Mouse (Mus musculus) inflammation-experienced regulatory T-cells (primary cell): ENCODE data around the gene Gstt2. TPM values are rescaled to one million over a fixed set of nuclear protein-coding genes. Genes with fewer than 3 reads are reported as not detected.

Source experiments
- polyA plus RNA-seq, 2 experiments: library from polyadenylated mRNA; unstranded; fragments of 100-300 nt; shearing (Covaris generic); gene quantifications; one replicate each; pipeline ENCODE4 v1.2.1; 2017

The Gstt2 gene
- polyA plus RNA-seq = 10 to 100 TPM; 43.6 to 48.6 TPM

DNA sequence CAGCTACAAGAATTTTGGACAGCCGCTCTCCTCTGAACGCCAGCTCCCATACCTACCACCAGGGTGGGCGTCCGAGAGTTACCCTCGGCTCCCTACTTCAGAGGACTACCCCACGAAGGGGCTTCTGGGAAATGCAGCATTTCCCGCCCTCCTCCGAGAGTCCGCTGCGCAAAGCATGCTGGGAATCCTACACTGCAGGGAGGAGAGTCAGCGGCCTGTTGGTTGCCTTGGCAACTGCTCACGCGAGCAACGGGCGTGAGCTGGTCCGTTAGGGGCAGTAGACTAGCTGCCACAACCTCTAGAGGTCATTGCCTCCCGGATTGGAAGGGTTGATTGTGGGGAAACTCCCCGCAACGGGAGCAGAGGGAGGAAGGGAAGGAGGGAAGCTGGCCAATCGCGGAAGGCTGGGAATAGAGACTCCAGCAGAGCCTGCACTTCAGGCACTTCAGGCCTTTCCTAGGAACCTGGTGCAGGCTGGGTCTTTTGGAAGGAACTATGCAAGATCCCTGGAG, at the start of gene Gstt2:
TSS of gene Gstt2 (minus strand) at position 177 of the 512 bp plus-strand sequence.

DNA sequence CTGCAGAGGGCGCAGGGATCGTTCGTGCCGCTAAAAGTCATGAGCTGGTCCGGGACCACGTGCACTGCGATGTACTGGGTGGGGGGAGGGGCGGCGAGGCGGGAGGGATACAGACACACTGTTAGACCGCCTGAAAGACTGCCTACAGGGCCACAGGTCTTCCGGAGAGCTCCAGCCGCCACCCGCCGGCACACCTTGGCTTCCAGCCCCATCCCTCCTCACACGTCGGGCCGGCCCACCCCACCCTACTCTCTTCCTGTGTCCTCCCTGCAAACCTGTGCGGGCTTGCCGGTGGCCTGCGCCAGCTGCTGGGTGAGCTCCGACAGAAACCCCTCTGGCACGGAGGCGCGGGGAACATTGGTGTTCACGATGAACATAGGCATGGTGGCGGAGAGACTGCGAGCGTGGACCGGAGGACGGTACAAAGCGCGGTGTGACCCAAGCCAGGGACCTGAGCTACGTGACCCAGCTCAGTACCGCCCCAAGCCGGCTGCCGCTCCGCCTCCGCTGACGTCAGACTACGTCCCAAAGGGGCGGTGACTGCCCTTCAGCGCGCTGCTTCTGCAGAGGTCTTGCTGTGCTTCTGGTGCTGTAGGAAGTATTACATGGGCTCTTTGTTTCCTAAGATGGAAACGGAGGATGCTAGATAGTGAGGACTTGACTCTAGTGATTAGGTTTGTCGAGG, 22.7 kb upstream of the Gstt2 start, which contains the start of gene Mif:
TSS of gene Mif (minus strand) at position 455 of the 685 bp plus-strand sequence.

DNA sequence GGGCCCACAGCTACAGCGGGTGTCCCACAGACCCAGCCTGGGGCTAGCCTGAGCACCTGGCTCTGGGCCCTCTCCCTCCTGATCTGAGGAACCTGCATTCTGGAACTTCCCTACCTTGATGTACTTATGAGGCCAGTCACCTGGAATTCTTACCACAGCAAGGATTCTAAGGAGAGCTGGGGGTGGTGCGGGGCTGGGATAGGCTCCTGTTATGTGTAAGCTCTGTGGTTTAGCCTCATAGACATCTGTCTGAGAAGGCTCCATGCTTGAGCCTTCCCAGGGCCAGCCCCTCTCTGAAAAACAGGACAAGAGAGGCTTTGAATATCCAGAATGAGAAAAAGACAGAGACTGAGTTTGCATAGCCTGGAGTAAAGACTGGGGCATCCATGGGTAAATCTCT, 14.8 kb downstream of the Gstt2 start, which contains the start of gene Gstt4:
TSS of gene Gstt4 (minus strand) at position 101 of the 400 bp plus-strand sequence.

DNA sequence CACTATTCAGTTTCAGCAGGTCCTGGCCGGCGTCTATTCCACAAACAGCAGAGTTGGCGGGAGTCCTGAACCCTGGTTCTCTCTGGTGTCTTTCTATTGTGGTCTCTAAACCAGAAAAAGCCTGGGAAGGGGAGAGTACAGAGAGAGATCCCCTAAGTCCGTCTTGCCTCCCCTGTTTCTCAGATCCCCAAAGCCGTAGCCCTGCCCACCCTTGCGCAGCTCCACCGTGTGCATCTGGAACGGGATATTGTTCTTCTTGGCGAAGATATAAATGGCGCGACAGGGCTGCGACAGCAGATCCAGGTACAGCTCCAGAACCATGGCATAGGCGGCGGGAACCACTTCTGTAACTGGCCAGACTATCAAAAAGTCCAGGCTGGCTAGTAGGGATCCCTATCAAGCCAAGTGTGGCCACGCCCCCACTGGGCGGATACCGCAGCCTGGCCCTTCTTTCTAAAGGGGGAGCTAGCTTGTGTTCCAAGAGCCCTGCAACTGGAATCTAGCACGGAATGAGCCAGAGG, 39.0 kb downstream of the Gstt2 start, which contains the start of gene Gstt1:
TSS of gene Gstt1 (minus strand) at position 409 of the 521 bp plus-strand sequence.

Other genes starting within 250 kb of the Gstt2 start
- gene Ggt5, start 248.1 kb downstream of the Gstt2 start, polyA plus RNA-seq = 10 to 100 TPM in 1 of 2 experiments, under 1 TPM in 1; 0.37 to 14.6 TPM
- 10 to 100 TPM; 30.9 to 31.3 TPM for gene Susd2, start 193.4 kb downstream of the Gstt2 start, polyA plus RNA-seq
- 10 to 100 TPM; 47.2 to 65.3 TPM for gene Cabin1, start 73.1 kb downstream of the Gstt2 start, polyA plus RNA-seq
- 10 to 100 TPM; 42.9 to 61.3 TPM for gene Ddt, start 64.0 kb downstream of the Gstt2 start, polyA plus RNA-seq
- gene Gm20441, start 56.5 kb downstream of the Gstt2 start, polyA plus RNA-seq = not detected
- 10 to 100 TPM; 10.3 to 11.1 TPM for gene Gstt3, start 56.0 kb downstream of the Gstt2 start, polyA plus RNA-seq
- 1 to 10 TPM in 1 of 2 experiments, under 1 TPM in 1; 0.55 to 1.1 TPM for gene Gstt1, start 38.8 kb downstream of the Gstt2 start, polyA plus RNA-seq
- gene Gstt4, start 14.9 kb downstream of the Gstt2 start, polyA plus RNA-seq = not detected
- gene Mif, start 22.8 kb upstream of the Gstt2 start, polyA plus RNA-seq = 100 to 1,000 TPM; 429 to 460 TPM
- 1 to 10 TPM; 2.4 to 5.9 TPM for gene Derl3, start 56.0 kb upstream of the Gstt2 start, polyA plus RNA-seq
- 10 to 100 TPM; 89.6 to 97.4 TPM for gene Smarcb1, start 84.2 kb upstream of the Gstt2 start, polyA plus RNA-seq
- gene Chchd10, start 95.7 kb upstream of the Gstt2 start, polyA plus RNA-seq = 100 to 1,000 TPM in 1 of 2 experiments, 10 to 100 TPM in 1; 47.4 to 109 TPM
- 10 to 100 TPM in 1 of 2 experiments, 1 to 10 TPM in 1; 6.4 to 10.9 TPM for gene Mmp11, start 99.1 kb upstream of the Gstt2 start, polyA plus RNA-seq
- under 1 TPM in 1 of 2 experiments, not detected in 1; 0.40 TPM for gene Gm867, start 103.2 kb upstream of the Gstt2 start, polyA plus RNA-seq
- 1 to 10 TPM in 1 of 2 experiments, under 1 TPM in 1; 0.87 to 2.4 TPM for gene Vpreb3, start 105.6 kb upstream of the Gstt2 start, polyA plus RNA-seq
- gene Gm5134, start 117.1 kb upstream of the Gstt2 start, polyA plus RNA-seq = 1 to 10 TPM in 1 of 2 experiments, under 1 TPM in 1; 0.96 to 1.3 TPM
- 10 to 100 TPM; 39.6 to 43.5 TPM for gene Zfp280b, start 195.2 kb upstream of the Gstt2 start, polyA plus RNA-seq